Mouse (Mus musculus): ENCODE measurements around the gene 4930415L06Rik.

Gene 4930415L06Rik

DNA sequence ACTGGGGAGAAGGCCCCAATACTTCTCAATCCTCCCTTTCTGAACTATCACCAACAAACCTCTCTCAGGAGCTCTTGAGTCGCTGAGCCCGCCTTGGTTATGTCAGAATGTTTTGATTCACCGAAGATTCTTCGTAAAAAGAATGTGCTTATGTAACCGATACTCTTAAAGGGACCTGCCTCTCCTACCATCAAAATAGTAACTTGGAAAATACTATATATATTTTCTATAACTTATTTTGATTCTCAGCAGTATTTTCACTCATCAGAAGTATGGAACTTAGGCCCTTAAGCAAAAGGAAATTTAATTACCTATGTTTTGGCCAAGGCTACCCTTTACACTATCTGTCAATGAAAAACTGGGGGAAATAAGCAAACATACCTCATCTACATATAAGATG, at the start of gene 4930415L06Rik:
4930415L06Rik (minus strand) TSS at position 101 of the 400 bp plus-strand sequence.
- DNase-seq, result no peak

DNA sequence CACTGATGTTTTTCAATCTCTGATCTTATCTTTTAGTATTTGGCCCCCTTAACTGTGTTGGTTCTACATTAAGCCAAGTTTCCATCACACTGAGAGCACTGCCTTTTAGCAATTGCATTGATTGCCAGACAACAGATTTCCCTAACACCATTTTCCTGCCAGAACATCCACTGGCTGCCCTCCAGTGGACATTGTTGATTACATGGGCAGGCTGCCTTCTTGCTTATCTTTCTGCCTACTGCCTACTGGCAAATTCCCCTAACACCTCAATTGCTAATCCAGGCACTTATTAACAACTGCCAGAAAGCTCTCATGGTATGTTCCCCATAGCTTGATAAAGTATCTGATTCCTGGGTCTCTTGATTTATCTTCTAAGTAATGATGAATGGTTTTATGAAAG, 46.0 kb upstream of the 4930415L06Rik start:
- no peak for DNase-seq

DNA sequence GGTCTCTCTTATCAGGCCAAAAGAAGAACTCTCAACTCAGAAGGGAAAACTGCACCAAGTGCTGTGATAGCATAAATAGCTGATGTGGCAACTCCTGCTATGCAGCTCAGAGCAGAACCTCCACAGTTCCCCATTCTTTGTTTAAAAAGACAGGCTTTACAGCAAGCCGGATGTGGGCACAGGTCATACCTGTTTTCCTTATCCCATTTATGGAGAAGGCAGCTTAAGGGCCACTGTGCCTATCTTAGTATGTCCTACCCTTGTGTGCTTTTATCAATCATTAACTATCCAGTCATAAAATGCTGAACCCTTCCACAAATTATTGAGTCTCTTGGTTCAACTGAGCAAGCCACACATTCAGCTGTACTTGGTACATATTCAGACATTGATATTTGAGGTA, 27.8 kb downstream of the 4930415L06Rik start:
- DNase-seq, result no peak

All from right cerebral cortex, postnatal 25 days (tissue).